ENCODE assay signal across 23 mouse cellular contexts in the genomic region with DNA sequence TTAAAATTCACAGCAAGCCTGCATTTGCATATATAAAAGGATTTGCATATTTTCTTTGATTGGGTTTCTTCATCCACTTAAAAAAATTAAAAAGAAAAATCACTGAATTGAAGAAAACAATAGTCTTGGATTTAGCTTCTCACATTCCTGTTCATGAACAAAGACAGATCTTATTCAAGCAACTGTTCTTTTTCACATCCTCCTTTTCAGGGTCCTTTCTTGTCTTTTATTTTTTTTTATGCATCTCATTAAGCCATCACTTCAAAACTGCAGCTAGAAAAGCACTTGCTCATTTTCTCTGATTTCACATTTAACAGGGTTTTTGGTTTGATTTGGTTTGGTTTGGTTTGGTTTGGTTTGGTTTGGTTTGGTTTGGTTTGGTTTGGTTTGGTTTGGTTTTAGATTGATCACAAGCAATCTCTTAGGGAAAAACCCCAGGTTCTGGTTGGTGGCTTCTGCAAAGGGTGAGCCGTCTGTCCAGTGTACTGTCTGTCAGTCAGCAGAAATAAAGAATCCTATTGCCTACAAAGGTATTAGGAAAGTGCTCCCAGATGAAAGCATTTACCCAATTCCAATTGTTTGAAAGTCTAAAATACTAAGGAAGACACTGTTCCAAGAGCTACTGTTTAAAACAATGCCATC. TPM values are rescaled to one million over a fixed set of nuclear protein-coding genes. Genes with fewer than 3 reads are reported as not detected.
"Had no signal": no experiment of that assay in that cellular context is flagged by ENCODE, and none has a peak within 500 bp of the region (broad histone marks: within the 10 kb centered on the region; RNA-seq: fewer than 3 reads in every experiment).

No protein-coding gene starts in this region.

- H3K4me1 ChIP-seq: stomach, embryonic 15.5 days had no signal

- H3K9ac ChIP-seq: limb, embryonic 12.5 days; liver, embryonic 13.5 days; liver, postnatal 0 days; lung, embryonic 15.5 days; midbrain, embryonic 13.5 days; neural tube, embryonic 12.5 days; stomach, embryonic 15.5 days had no signal

- H3K36me3 ChIP-seq: liver, embryonic 13.5 days; lung, embryonic 15.5 days; midbrain, embryonic 13.5 days; neural tube, embryonic 12.5 days; stomach, embryonic 15.5 days had no signal

- H3K9me3 ChIP-seq: limb, embryonic 12.5 days; liver, embryonic 13.5 days; lung, embryonic 15.5 days; midbrain, embryonic 13.5 days; neural tube, embryonic 12.5 days; stomach, embryonic 15.5 days had no signal

- ATAC-seq: liver, postnatal 0 days; midbrain, embryonic 13.5 days had no signal

- H3K4me2 ChIP-seq: limb, embryonic 12.5 days; liver, embryonic 13.5 days; lung, embryonic 15.5 days; midbrain, embryonic 13.5 days; neural tube, embryonic 12.5 days; stomach, embryonic 15.5 days had no signal

- H3K27ac ChIP-seq: layer of hippocampus, adult 2 months; limb, embryonic 12.5 days; liver, embryonic 13.5 days; lung, embryonic 15.5 days; macrophage; midbrain, embryonic 13.5 days; neural tube, embryonic 12.5 days; stomach, embryonic 15.5 days had no signal

- DNase-seq: kidney, postnatal 10 days; kidney, postnatal 4 days; liver; liver, embryonic 13.5 days; liver, postnatal 0 days; lung, postnatal 14 days; right cerebral cortex, postnatal 14 days; thymus, adult 2 months; thymus, postnatal 25 days had no signal

- H3K4me3 ChIP-seq: layer of hippocampus, adult 2 months; limb, embryonic 12.5 days; liver, embryonic 13.5 days; lung, embryonic 15.5 days; megakaryocyte, embryonic 14.5 days; midbrain, embryonic 13.5 days; neural tube, embryonic 12.5 days; stomach, embryonic 15.5 days had no signal

RNA-seq across cellular contexts. Expression of a gene that starts 10.8 kb away (rescaled TPM):
- total RNA-seq: layer of hippocampus, adult 2 months; layer of hippocampus, postnatal 14 days; left cerebral cortex, adult 18-20 months; left cerebral cortex, postnatal 10 days; monocyte, adult 5-6 weeks; neutrophil, adult 5-6 weeks had no signal
- polyA plus RNA-seq: kidney, embryonic 14.5 days; macrophage; midbrain, embryonic 13.5 days had no signal
